Mouse (Mus musculus): ENCODE measurements around the gene Sept14. TPM values are rescaled to one million over a fixed set of nuclear protein-coding genes. Genes with fewer than 3 reads are reported as not detected.

Sept14 gene
- total RNA-seq (2023), result not detected in 4 replicates

DNA sequence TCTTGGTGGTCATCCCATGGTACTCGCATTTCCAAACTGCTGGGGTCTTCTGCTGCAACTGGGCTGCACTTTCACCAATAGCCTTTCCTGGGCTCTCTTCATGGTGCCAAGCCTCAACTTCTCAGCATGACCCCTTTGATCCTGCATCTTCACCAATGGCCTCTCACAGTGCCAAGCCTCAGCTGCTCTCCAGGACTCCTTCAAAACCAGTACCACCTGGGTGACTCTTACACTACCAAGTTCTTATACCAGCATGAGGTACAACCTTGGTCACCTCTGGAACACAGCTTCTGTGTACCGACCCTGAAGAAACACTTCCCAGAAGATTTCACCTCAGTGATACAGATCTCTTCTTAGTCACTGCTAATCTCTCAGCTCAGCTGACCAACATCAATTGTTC lies at the start of gene Sept14:
TSS of gene Sept14 (minus strand) at position 101 of the 400 bp plus-strand sequence.

GRCm38 (mm10) chr5:129724834-129725773 lies 16.8 kb upstream of the Sept14 start, which contains the start of gene Nipsnap2:
Nipsnap2 (plus strand) TSS chr5:129725063.

DNA sequence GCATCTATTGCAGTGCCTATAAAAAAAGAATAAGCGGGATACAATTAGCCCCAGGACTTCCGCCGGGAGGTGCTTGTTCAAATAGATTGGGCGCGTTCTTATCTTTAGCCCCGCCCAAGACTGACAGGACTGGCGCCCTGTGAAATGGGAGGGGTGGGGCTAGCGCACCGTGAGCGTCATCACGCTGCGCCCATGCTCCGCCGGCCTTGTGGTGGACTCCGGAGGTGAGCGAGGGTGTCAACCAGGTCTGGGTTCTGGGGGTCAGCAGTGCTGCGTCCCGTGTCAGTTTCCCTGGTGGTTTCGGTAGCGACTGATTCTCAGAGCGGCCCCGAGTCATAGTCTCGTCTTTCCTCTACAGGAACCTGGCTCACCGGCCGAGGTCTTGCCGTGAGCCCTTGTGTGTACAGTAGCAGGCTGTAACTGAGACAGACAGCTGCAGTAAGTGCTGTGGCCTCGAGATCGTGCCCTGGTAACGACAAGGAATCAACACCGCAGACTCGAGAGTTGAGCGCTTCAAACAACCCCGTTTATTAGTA lies 7.1 kb upstream of the Sept14 start, which contains the start of gene Mrps17:
TSS of gene Mrps17 (plus strand) at position 172 of the 536 bp plus-strand sequence.

GRCm38 (mm10) chr5:129670036-129670458 lies 38.3 kb downstream of the Sept14 start, which contains the start of gene Zfp11:
Zfp11 (minus strand) TSS chr5:129670099.

Other genes with a start within 250 kb of the Sept14 start
- 169 to 190 TPM (median 177 TPM) in 4 replicates for gene Sfswap, start 207.3 kb downstream of the Sept14 start, total RNA-seq (2023)
- gene Mmp17, start 124.3 kb downstream of the Sept14 start, total RNA-seq (2023), result 0.85 to 2.1 TPM (median 1.0 TPM) in 4 replicates
- gene Zfp11, start 38.4 kb downstream of the Sept14 start, total RNA-seq (2023), result 1.3 to 1.6 TPM (median 1.5 TPM) in 4 replicates
- 38.5 to 53.4 TPM (median 43.5 TPM) in 4 replicates for gene Mrps17, start 7.0 kb upstream of the Sept14 start, total RNA-seq (2023)
- gene Nipsnap2, start 16.6 kb upstream of the Sept14 start, total RNA-seq (2023), result 29.7 to 39.7 TPM (median 34.7 TPM) in 4 replicates
- gene Psph, start 78.9 kb upstream of the Sept14 start, total RNA-seq (2023), result 11.4 to 15.4 TPM (median 11.7 TPM) in 4 replicates
- 10.2 to 20.7 TPM (median 13.7 TPM) in 4 replicates for gene Sumf2, start 138.5 kb upstream of the Sept14 start, total RNA-seq (2023)
- 137 to 164 TPM (median 155 TPM) in 4 replicates for gene Chchd2, start 179.0 kb upstream of the Sept14 start, total RNA-seq (2023)
- 0.91 to 2.2 TPM (median 1.5 TPM) in 4 replicates for gene Zbed5, start 187.2 kb upstream of the Sept14 start, total RNA-seq (2023)
- gene Phkg1, start 190.0 kb upstream of the Sept14 start, total RNA-seq (2023), result 0.33 to 1.2 TPM (median 0.77 TPM) in 4 replicates
- 0.60 to 4.2 TPM (median 2.5 TPM) in 4 replicates for gene Nupr1l, start 200.0 kb upstream of the Sept14 start, total RNA-seq (2023)
- 10.5 to 12.7 TPM (median 12.3 TPM) in 4 replicates for gene Vkorc1l1, start 233.5 kb upstream of the Sept14 start, total RNA-seq (2023)

All from B cell, adult 62 days (primary cell).